27 mouse cellular contexts compared by ENCODE assay signal in genomic region chr3:148641581-148641980, GRCm38 (mm10).
DNase-seq lines count a peak whose midpoint lies in the region; ATAC-seq and TF ChIP-seq lines count a peak whose summit lies in the region.
"Had no signal": no experiment of that assay in that cellular context is flagged by ENCODE, and none has a peak within 500 bp of the region (broad histone marks: within the 10 kb centered on the region; RNA-seq: fewer than 3 reads in every experiment).

No protein-coding gene starts in this region.

- no peak for TF ChIP-seq CTCF in left cerebral cortex, adult 2 months (IDR thresholded peaks at IDR 0.05)

- H3K4me1 ChIP-seq in forebrain, embryonic 11.5 days (replicated peaks; ENCODE audit: control insufficient read depth, insufficient read depth, low read length), result no peaks in the 10 kb centered on the region
- no peaks in the 10 kb centered on the region for H3K4me1 ChIP-seq in forebrain, embryonic 12.5 days
- H3K4me1 ChIP-seq in hindbrain, embryonic 14.5 days (replicated peaks; ENCODE audit: control insufficient read depth, insufficient read depth, low read length), result no peaks in the 10 kb centered on the region
- H3K4me1 ChIP-seq in hindbrain, embryonic 16.5 days (ENCODE audit: control insufficient read depth, insufficient read depth, low read depth, low read length), result no peaks in the 10 kb centered on the region; the same call in 1 of the 2 replicates
- H3K4me1 ChIP-seq in midbrain, embryonic 11.5 days (ENCODE audit: control insufficient read depth, insufficient read depth, low read length), result no peaks in the 10 kb centered on the region
- H3K4me1 ChIP-seq in midbrain, embryonic 15.5 days, result no peaks in the 10 kb centered on the region
- H3K4me1 ChIP-seq: forebrain, embryonic 13.5 days had no signal

- H3K9me3 ChIP-seq in forebrain, embryonic 11.5 days (ENCODE audit: control insufficient read depth, low read length), result no peaks in the 10 kb centered on the region
- H3K9me3 ChIP-seq in forebrain, embryonic 12.5 days, result no peaks in the 10 kb centered on the region
- H3K9me3 ChIP-seq in hindbrain, embryonic 14.5 days (ENCODE audit: control insufficient read depth, low read length), result no peaks in the 10 kb centered on the region
- H3K9me3 ChIP-seq in hindbrain, embryonic 16.5 days (ENCODE audit: control insufficient read depth, low read length), result no peaks in the 10 kb centered on the region
- no peaks in the 10 kb centered on the region for H3K9me3 ChIP-seq in midbrain, embryonic 11.5 days (ENCODE audit: control insufficient read depth, low read length)
- H3K9me3 ChIP-seq in midbrain, embryonic 15.5 days, result no peaks in the 10 kb centered on the region
- H3K9me3 ChIP-seq: forebrain, embryonic 13.5 days; midbrain, embryonic 12.5 days; neural tube, embryonic 13.5 days had no signal

- H3K9ac ChIP-seq in forebrain, embryonic 11.5 days (ENCODE audit: low read length), result no peak overlapping the region
- no peak overlapping the region for H3K9ac ChIP-seq in forebrain, embryonic 12.5 days
- H3K9ac ChIP-seq in hindbrain, embryonic 14.5 days, result no peak overlapping the region
- no peak overlapping the region for H3K9ac ChIP-seq in hindbrain, embryonic 16.5 days (ENCODE audit: low read depth, low read length)
- H3K9ac ChIP-seq in midbrain, embryonic 11.5 days (ENCODE audit: low read length), result no peak overlapping the region
- no peak overlapping the region for H3K9ac ChIP-seq in midbrain, embryonic 15.5 days
- H3K9ac ChIP-seq: forebrain, embryonic 13.5 days; heart, embryonic 13.5 days; liver, postnatal 0 days; midbrain, embryonic 12.5 days; neural tube, embryonic 13.5 days had no signal

- no peaks in the 10 kb centered on the region for H3K27me3 ChIP-seq in forebrain, embryonic 11.5 days (ENCODE audit: control insufficient read depth, insufficient read depth, low read length)
- no peaks in the 10 kb centered on the region for H3K27me3 ChIP-seq in forebrain, embryonic 12.5 days
- no peaks in the 10 kb centered on the region for H3K27me3 ChIP-seq in hindbrain, embryonic 14.5 days (ENCODE audit: control insufficient read depth, insufficient read depth, low read length)
- H3K27me3 ChIP-seq in hindbrain, embryonic 16.5 days (replicated peaks; ENCODE audit: control insufficient read depth, insufficient read depth, low read length), result no peaks in the 10 kb centered on the region
- no peaks in the 10 kb centered on the region for H3K27me3 ChIP-seq in midbrain, embryonic 11.5 days (ENCODE audit: control insufficient read depth, insufficient read depth, low read length)
- H3K27me3 ChIP-seq in midbrain, embryonic 15.5 days (replicated peaks), result no peaks in the 10 kb centered on the region
- H3K27me3 ChIP-seq: forebrain, embryonic 13.5 days; heart, embryonic 13.5 days; midbrain, embryonic 12.5 days; neural tube, embryonic 13.5 days had no signal

- intact Hi-C loops in left cerebral cortex, adult 2 months (cut with DNase I), result no loop called here

- WGBS in forebrain, embryonic 11.5 days, result 56% methylated on average over 3 of the region's 3 CpGs
- 56% methylated on average over 3 of the region's 3 CpGs for WGBS in forebrain, embryonic 12.5 days
- 64% methylated on average over 3 of the region's 3 CpGs for WGBS in hindbrain, embryonic 14.5 days
- WGBS in hindbrain, embryonic 16.5 days, result 67% methylated on average over 3 of the region's 3 CpGs
- WGBS in midbrain, embryonic 11.5 days, result 78% methylated on average over 3 of the region's 3 CpGs
- whole genome bisulfite sequencing in midbrain, embryonic 15.5 days, result 60% methylated on average over 3 of the region's 3 CpGs

- H3K27ac ChIP-seq in forebrain, embryonic 11.5 days (ENCODE audit: low read depth, low read length), result no peak overlapping the region
- no peak overlapping the region for H3K27ac ChIP-seq in forebrain, embryonic 12.5 days
- H3K27ac ChIP-seq in hindbrain, embryonic 14.5 days, result peak overlapping the region; percentile 34
- no peak overlapping the region for H3K27ac ChIP-seq in hindbrain, embryonic 16.5 days (ENCODE audit: low read depth, low read length)
- H3K27ac ChIP-seq in midbrain, embryonic 11.5 days (ENCODE audit: low read depth, low read length), result no peak overlapping the region
- no peak overlapping the region for H3K27ac ChIP-seq in midbrain, embryonic 15.5 days
- H3K27ac ChIP-seq in left cerebral cortex, adult 2 months, result no peak overlapping the region
- H3K27ac ChIP-seq: forebrain, embryonic 13.5 days; heart, embryonic 13.5 days; midbrain, embryonic 12.5 days; stomach, postnatal 0 days had no signal

- ATAC-seq in forebrain, embryonic 11.5 days (replicated peaks; ENCODE audit: low FRiP score), result 0 out of 2 replicates have a peak, but pooled peaks have one; percentile 30
- ATAC-seq in forebrain, embryonic 12.5 days (ENCODE audit: low FRiP score), result no peak
- no peak for ATAC-seq in hindbrain, embryonic 14.5 days (ENCODE audit: low FRiP score)
- no peak for ATAC-seq in hindbrain, embryonic 16.5 days
- ATAC-seq in midbrain, embryonic 11.5 days (ENCODE audit: low FRiP score), result no peak
- no peak for ATAC-seq in midbrain, embryonic 15.5 days (replicated peaks)
- ATAC-seq: forebrain, embryonic 13.5 days; inflammation-experienced regulatory T-cells, adult 6 months; liver, postnatal 0 days had no signal

- no peak overlapping the region for H3K4me2 ChIP-seq in forebrain, embryonic 11.5 days (ENCODE audit: low read depth, low read length, severe bottlenecking)
- no peak overlapping the region for H3K4me2 ChIP-seq in forebrain, embryonic 12.5 days
- H3K4me2 ChIP-seq in hindbrain, embryonic 14.5 days (replicated peaks), result no peak overlapping the region
- H3K4me2 ChIP-seq in hindbrain, embryonic 16.5 days (ENCODE audit: low read length), result no peak overlapping the region
- H3K4me2 ChIP-seq in midbrain, embryonic 11.5 days, result no peak overlapping the region
- no peak overlapping the region for H3K4me2 ChIP-seq in midbrain, embryonic 15.5 days
- H3K4me2 ChIP-seq: forebrain, embryonic 13.5 days; heart, embryonic 13.5 days; liver, embryonic 11.5 days; midbrain, embryonic 12.5 days; neural tube, embryonic 13.5 days had no signal

- H3K36me3 ChIP-seq in forebrain, embryonic 11.5 days (ENCODE audit: control insufficient read depth, insufficient read depth, low read length), result no peaks in the 10 kb centered on the region
- no peaks in the 10 kb centered on the region for H3K36me3 ChIP-seq in forebrain, embryonic 12.5 days (replicated peaks)
- no peaks in the 10 kb centered on the region for H3K36me3 ChIP-seq in hindbrain, embryonic 14.5 days (replicated peaks; ENCODE audit: control insufficient read depth, insufficient read depth)
- no peaks in the 10 kb centered on the region for H3K36me3 ChIP-seq in hindbrain, embryonic 16.5 days (ENCODE audit: control insufficient read depth, insufficient read depth, low read length)
- H3K36me3 ChIP-seq in midbrain, embryonic 11.5 days (ENCODE audit: control insufficient read depth, insufficient read depth, low read length), result no peaks in the 10 kb centered on the region
- H3K36me3 ChIP-seq in midbrain, embryonic 15.5 days (replicated peaks), result no peaks in the 10 kb centered on the region
- H3K36me3 ChIP-seq: heart, embryonic 13.5 days; midbrain, embryonic 12.5 days; neural tube, embryonic 13.5 days had no signal

- DNase-seq in forebrain, embryonic 11.5 days (ENCODE audit: low spot score), result no peak
- no peak for DNase-seq in hindbrain, embryonic 14.5 days (ENCODE audit: low spot score)
- DNase-seq in midbrain, embryonic 11.5 days (ENCODE audit: low spot score, missing footprints), result peak; percentile 51
- DNase-seq in left cerebral cortex, adult 2 months (ENCODE audit: extremely low spot score in 1 of 2, low spot score in 2 of 2), result no peak
- DNase-seq: adrenal gland, postnatal 14 days; cerebellum, adult 8-10 months; cerebellum, postnatal 36 days; embryo, embryonic 11 days; gastrocnemius, postnatal 10 days; kidney, adult 18-20 months; kidney, postnatal 10 days; left cerebral cortex, postnatal 4 days; liver, postnatal 0 days; lung, postnatal 10 days; right cerebral cortex, adult 18-20 months; thymus, adult 2 months; thymus, postnatal 4 days had no signal

- H3K4me3 ChIP-seq in forebrain, embryonic 11.5 days (ENCODE audit: low read depth, low read length), result no peak overlapping the region
- H3K4me3 ChIP-seq in forebrain, embryonic 12.5 days (replicated peaks), result no peak overlapping the region
- no peak overlapping the region for H3K4me3 ChIP-seq in hindbrain, embryonic 14.5 days (replicated peaks; ENCODE audit: low read length)
- H3K4me3 ChIP-seq in hindbrain, embryonic 16.5 days (ENCODE audit: low read length), result no peak overlapping the region
- no peak overlapping the region for H3K4me3 ChIP-seq in midbrain, embryonic 11.5 days (ENCODE audit: low read depth, low read length)
- H3K4me3 ChIP-seq in midbrain, embryonic 15.5 days, result no peak overlapping the region
- H3K4me3 ChIP-seq in left cerebral cortex, adult 2 months, result no peak overlapping the region
- H3K4me3 ChIP-seq: forebrain, embryonic 13.5 days; heart, embryonic 13.5 days; midbrain, embryonic 12.5 days; neural tube, embryonic 13.5 days had no signal
